Mouse (Mus musculus) neutrophil, adult 59 days (primary cell): ENCODE measurements around the gene Vmn1r28. TPM values are rescaled to one million over a fixed set of nuclear protein-coding genes. Genes with fewer than 3 reads are reported as not detected.

ENCODE experiments used
- total RNA-seq, 2 experiments: library from RNA; stranded (reverse); gene quantifications; 1 replicate in 1 of 2; 2 replicates in 1 of 2; pipeline ENCODE4 v1.2.4; 2023

Vmn1r28 gene
- total RNA-seq, result not detected

GRCm38 (mm10) chr6:58261737-58262136, at the start of gene Vmn1r28:
Gene Vmn1r28 (plus strand): TSS chr6:58262037.

GRCm38 (mm10) chr6:58218721-58219120, 43.1 kb upstream of the Vmn1r28 start, which contains the start of gene Vmn1r27:
Gene Vmn1r27 (minus strand): TSS chr6:58218821.

DNA sequence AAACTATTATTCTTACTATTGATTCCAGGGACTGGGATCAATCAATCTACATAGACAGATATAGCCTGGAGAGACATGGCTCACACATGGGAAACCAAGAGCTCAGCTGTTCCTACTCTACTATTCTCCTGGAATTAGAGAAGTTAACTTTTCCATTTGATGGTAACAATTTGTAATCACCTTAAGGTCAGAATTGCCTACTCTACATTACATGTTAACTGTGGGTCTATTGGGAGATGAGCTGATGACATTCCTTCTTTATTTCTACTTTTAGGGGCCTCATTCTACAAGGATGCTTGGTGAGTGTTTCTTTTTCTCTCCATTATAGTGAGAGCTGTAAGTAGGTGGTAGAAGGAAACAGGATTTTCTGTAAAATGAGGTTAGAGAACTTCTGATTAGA, 39.4 kb downstream of the Vmn1r28 start, which contains the start of gene Vmn1r29:
TSS of gene Vmn1r29 (plus strand) at position 301 of the 400 bp plus-strand sequence.

Other genes starting within 250 kb of the Vmn1r28 start
- gene Vmn1r26, start 246.9 kb upstream of the Vmn1r28 start, total RNA-seq, result not detected
- gene Vmn1r27, start 43.2 kb upstream of the Vmn1r28 start, total RNA-seq, result not detected
- not detected for gene Vmn1r29, start 39.5 kb downstream of the Vmn1r28 start, total RNA-seq
- gene Vmn1r30, start 181.3 kb downstream of the Vmn1r28 start, total RNA-seq, result not detected
- gene Vmn1r31, start 213.3 kb downstream of the Vmn1r28 start, total RNA-seq, result not detected